Mouse (Mus musculus): ENCODE data around the gene Dhrs7b. TPM values are rescaled to one million over a fixed set of nuclear protein-coding genes. Genes with fewer than 3 reads are reported as not detected.

The Dhrs7b gene
- polyA plus RNA-seq, 1 experiment from 2014 or later = 16.4 TPM

GRCm38 (mm10) chr11:60816398-60816797, 14.0 kb upstream of the Dhrs7b start:
- WGBS (ENCODE audit: insufficient replicate concordance) = 63% methylated on average over 5 of the region's 5 CpGs
- no peak for ATAC-seq
- Histone ChIP-seq H3K4me1 (ENCODE audit: insufficient read depth) (peaks cover 3% of the 10 kb centered on the region; the same call in 1 of the 2 replicates), H3K9ac (replicated peaks) (no peak overlapping the region), H3K4me2 (ENCODE audit: low read depth, low read length) (no peak overlapping the region), H3K4me3 (ENCODE audit: low read depth, low read length) (no peak overlapping the region), H3K9me3 (ENCODE audit: low read length) (no peaks in the 10 kb centered on the region), H3K36me3 (replicated peaks; ENCODE audit: insufficient read depth, low read length) (no peaks in the 10 kb centered on the region), H3K27me3 (ENCODE audit: insufficient read depth, low read length) (no peaks in the 10 kb centered on the region), H3K27ac (ENCODE audit: low read depth) (no peak overlapping the region)
- TF ChIP-seq EP300 (IDR thresholded peaks at IDR 0.05; ENCODE audit: low read depth) (no peak), CTCF (IDR thresholded peaks at IDR 0.05; ENCODE audit: low read depth) (no peak)
- DNase-seq = no peak

GRCm38 (mm10) chr11:60823771-60824170, 6.7 kb upstream of the Dhrs7b start:
- ATAC-seq (peak; percentile 31), DNase-seq (no peak)
- WGBS (ENCODE audit: insufficient replicate concordance) = 35% methylated on average over 2 of the region's 2 CpGs
- no peak for TF ChIP-seq EP300 (IDR thresholded peaks at IDR 0.05; ENCODE audit: low read depth)
- TF ChIP-seq CTCF (IDR thresholded peaks at IDR 0.05; ENCODE audit: low read depth) = no peak
- H3K9ac ChIP-seq (replicated peaks) = no peak overlapping the region
- no peaks in the 10 kb centered on the region for H3K36me3 ChIP-seq (replicated peaks; ENCODE audit: insufficient read depth, low read length)
- H3K4me1 ChIP-seq (ENCODE audit: insufficient read depth) = peaks cover 3% of the 10 kb centered on the region; the same call in 1 of the 2 replicates
- no peaks in the 10 kb centered on the region for H3K9me3 ChIP-seq (ENCODE audit: low read length)
- H3K27ac ChIP-seq (ENCODE audit: low read depth) = peak overlapping the region; percentile 36
- H3K4me3 ChIP-seq (ENCODE audit: low read depth, low read length) = no peak overlapping the region
- H3K27me3 ChIP-seq (ENCODE audit: insufficient read depth, low read length) = no peaks in the 10 kb centered on the region
- H3K4me2 ChIP-seq (ENCODE audit: low read depth, low read length) = no peak overlapping the region

GRCm38 (mm10) chr11:60825191-60825590, 5.2 kb upstream of the Dhrs7b start:
- Histone ChIP-seq H3K9me3 (ENCODE audit: low read length) (no peaks in the 10 kb centered on the region), H3K27me3 (ENCODE audit: insufficient read depth, low read length) (no peaks in the 10 kb centered on the region), H3K4me1 (ENCODE audit: insufficient read depth) (peaks cover 4% of the 10 kb centered on the region), H3K36me3 (replicated peaks; ENCODE audit: insufficient read depth, low read length) (no peaks in the 10 kb centered on the region), H3K27ac (ENCODE audit: low read depth) (peak overlapping the region; percentile 41), H3K4me3 (ENCODE audit: low read depth, low read length) (no peak overlapping the region), H3K9ac (replicated peaks) (no peak overlapping the region), H3K4me2 (ENCODE audit: low read depth, low read length) (peak overlapping the region; percentile 40)
- ATAC-seq = peak; percentile 89
- 55% methylated on average over 3 of the region's 3 CpGs for WGBS (ENCODE audit: insufficient replicate concordance)
- DNase-seq = no peak
- TF ChIP-seq EP300 (IDR thresholded peaks at IDR 0.05; ENCODE audit: low read depth) = peak; percentile 52; the same call in 1 of the 2 replicates
- no peak for TF ChIP-seq CTCF (IDR thresholded peaks at IDR 0.05; ENCODE audit: low read depth)

GRCm38 (mm10) chr11:60826700-60827099, 3.7 kb upstream of the Dhrs7b start:
- Histone ChIP-seq H3K9me3 (ENCODE audit: low read length) (no peaks in the 10 kb centered on the region), H3K27me3 (ENCODE audit: insufficient read depth, low read length) (no peaks in the 10 kb centered on the region), H3K4me2 (ENCODE audit: low read depth, low read length) (no peak overlapping the region), H3K4me1 (ENCODE audit: insufficient read depth) (peaks cover 11% of the 10 kb centered on the region), H3K4me3 (ENCODE audit: low read depth, low read length) (no peak overlapping the region), H3K9ac (replicated peaks) (no peak overlapping the region), H3K36me3 (replicated peaks; ENCODE audit: insufficient read depth, low read length) (no peaks in the 10 kb centered on the region), H3K27ac (ENCODE audit: low read depth) (no peak overlapping the region)
- DNase-seq (no peak), ATAC-seq (no peak)
- 65% methylated on average over 1 of the region's 1 CpGs for WGBS (ENCODE audit: insufficient replicate concordance)
- TF ChIP-seq EP300 (IDR thresholded peaks at IDR 0.05; ENCODE audit: low read depth) (no peak), CTCF (IDR thresholded peaks at IDR 0.05; ENCODE audit: low read depth) (no peak)

GRCm38 (mm10) chr11:60827241-60827945, 3.0 kb upstream of the Dhrs7b start:
- no peak overlapping the region for H3K9ac ChIP-seq (replicated peaks)
- H3K27me3 ChIP-seq (ENCODE audit: insufficient read depth, low read length) = no peaks in the 10 kb centered on the region
- H3K4me3 ChIP-seq (ENCODE audit: low read depth, low read length) = no peak overlapping the region
- TF ChIP-seq CTCF (IDR thresholded peaks at IDR 0.05; ENCODE audit: low read depth) = no peak
- 64% methylated on average over 4 of the region's 4 CpGs for WGBS (ENCODE audit: insufficient replicate concordance)
- no peak for DNase-seq
- H3K4me1 ChIP-seq (ENCODE audit: insufficient read depth) = peaks cover 11% of the 10 kb centered on the region
- no peak for ATAC-seq
- no peaks in the 10 kb centered on the region for H3K9me3 ChIP-seq (ENCODE audit: low read length)
- H3K4me2 ChIP-seq (ENCODE audit: low read depth, low read length) = no peak overlapping the region
- no peak overlapping the region for H3K27ac ChIP-seq (ENCODE audit: low read depth)
- H3K36me3 ChIP-seq (replicated peaks; ENCODE audit: insufficient read depth, low read length) = no peaks in the 10 kb centered on the region

- H3K27ac ChIP-seq (ENCODE audit: low read depth) = no peak overlapping the region
- H3K4me1 ChIP-seq (ENCODE audit: insufficient read depth) = peaks cover 11% of the 10 kb centered on the region
- no peak for TF ChIP-seq EP300 (IDR thresholded peaks at IDR 0.05; ENCODE audit: low read depth)
- peak; percentile 64 for TF ChIP-seq CTCF (IDR thresholded peaks at IDR 0.05; ENCODE audit: low read depth)
- 18% methylated on average over 2 of the region's 2 CpGs for WGBS (ENCODE audit: insufficient replicate concordance)
- H3K9ac ChIP-seq (replicated peaks) = no peak overlapping the region
- DNase-seq = no peak
- no peak for ATAC-seq
- no peaks in the 10 kb centered on the region for H3K27me3 ChIP-seq (ENCODE audit: insufficient read depth, low read length)
- H3K4me2 ChIP-seq (ENCODE audit: low read depth, low read length) = no peak overlapping the region
- H3K9me3 ChIP-seq (ENCODE audit: low read length) = no peaks in the 10 kb centered on the region
- no peaks in the 10 kb centered on the region for H3K36me3 ChIP-seq (replicated peaks; ENCODE audit: insufficient read depth, low read length)
- H3K4me3 ChIP-seq (ENCODE audit: low read depth, low read length) = no peak overlapping the region
Measured at GRCm38 (mm10) chr11:60828903-60829302, 1.5 kb upstream of the Dhrs7b start.
